Mouse (Mus musculus) retina, postnatal 1 day (tissue): ENCODE data around the gene Kit.

Experiments
- DNase-seq: peaks from one replicate; pipeline ENCODE4 v3.0.0-alpha.2; 2012

Gene Kit

GRCm38 (mm10) chr5:75647046-75647445 is 72.3 kb downstream of the Kit start:
- DNase-seq: no peak

GRCm38 (mm10) chr5:75650566-75650965 is 75.8 kb downstream of the Kit start:
- no peak for DNase-seq

GRCm38 (mm10) chr5:75653431-75653830 is 78.7 kb downstream of the Kit start:
- no peak for DNase-seq

- no peak for DNase-seq
These were observed 83.9 kb downstream of the Kit start for GRCm38 (mm10) chr5:75658575-75658974.

- no peak for DNase-seq
These were observed 85.6 kb downstream of the Kit start for GRCm38 (mm10) chr5:75660342-75660741.

- DNase-seq: peak; percentile 8
These were observed 87.8 kb downstream of the Kit start for GRCm38 (mm10) chr5:75662466-75662865.

- DNase-seq: no peak
These were observed 89.1 kb downstream of the Kit start for GRCm38 (mm10) chr5:75663768-75664167.

GRCm38 (mm10) chr5:75667083-75667482 is 92.4 kb downstream of the Kit start:
- no peak for DNase-seq

- no peak for DNase-seq
These were observed 96.5 kb downstream of the Kit start for GRCm38 (mm10) chr5:75671136-75671788.

- no peak for DNase-seq
These were observed 101.3 kb downstream of the Kit start for GRCm38 (mm10) chr5:75676024-75676423.

GRCm38 (mm10) chr5:75679896-75680295 is 105.2 kb downstream of the Kit start:
- no peak for DNase-seq

GRCm38 (mm10) chr5:75695162-75695809 is 120.6 kb downstream of the Kit start:
- DNase-seq: no peak

- no peak for DNase-seq
These were observed 122.2 kb downstream of the Kit start for GRCm38 (mm10) chr5:75696960-75697359.

- no peak for DNase-seq
These were observed 123.8 kb downstream of the Kit start for GRCm38 (mm10) chr5:75698556-75698955.

- DNase-seq: no peak
These were observed 124.4 kb downstream of the Kit start for GRCm38 (mm10) chr5:75699081-75699480.

- DNase-seq: no peak
These were observed 124.8 kb downstream of the Kit start for GRCm38 (mm10) chr5:75699516-75699915.

GRCm38 (mm10) chr5:75701662-75702061 is 126.9 kb downstream of the Kit start:
- DNase-seq: no peak

GRCm38 (mm10) chr5:75702080-75702479 is 127.4 kb downstream of the Kit start:
- no peak for DNase-seq

GRCm38 (mm10) chr5:75704584-75705175 is 130.0 kb downstream of the Kit start:
- no peak for DNase-seq

- DNase-seq: no peak
These were observed 130.7 kb downstream of the Kit start for GRCm38 (mm10) chr5:75705421-75705820.
